In genomic region chr4:99211606-99212005, GRCm38 (mm10) we compare ENCODE assay signal across 27 mouse cellular contexts. TPM values are rescaled to one million over a fixed set of nuclear protein-coding genes. Genes with fewer than 3 reads are reported as not detected.
DNase-seq lines count a peak whose midpoint lies in the region; ATAC-seq lines count a peak whose summit lies in the region.
"Had no signal": no experiment of that assay in that cellular context is flagged by ENCODE, and none has a peak within 500 bp of the region (broad histone marks: within the 10 kb centered on the region; RNA-seq: fewer than 3 reads in every experiment).

No protein-coding gene starts in this region.

- DNase-seq in heart, postnatal 36 days: no peak
- DNase-seq in 416B (ENCODE audit: low read depth): peak; percentile 40
- DNase-seq in limb, embryonic 10.5 days (ENCODE audit: low spot score): peak; percentile 12
- peak; percentile 44 for DNase-seq in lung, postnatal 25 days (ENCODE audit: low spot score)
- DNase-seq in right cerebral cortex, adult 2 months (ENCODE audit: low spot score in 2 of 2): no peak
- DNase-seq in ovary, adult 18-20 months (ENCODE audit: low spot score): no peak
- no peak for DNase-seq in adrenal gland, postnatal 10 days
- DNase-seq: adrenal gland, postnatal 36 days; cerebellum, adult 18-20 months; cerebellum, postnatal 14 days; forebrain, postnatal 0 days; kidney, adult 18-20 months; kidney, postnatal 4 days; left cerebral cortex, postnatal 4 days; right cerebral cortex, adult 18-20 months; right cerebral cortex, postnatal 4 days; thymus, adult 2 months; thymus, postnatal 36 days had no signal

- H3K36me3 ChIP-seq in heart, embryonic 14.5 days (ENCODE audit: control insufficient read depth, insufficient read depth, low read length): peaks cover 6% of the 10 kb centered on the region; the same call in 1 of the 2 replicates
- 0 out of 2 replicates have a peak, but pooled peaks cover 6% of the 10 kb centered on the region for H3K36me3 ChIP-seq in limb, embryonic 10.5 days
- H3K36me3 ChIP-seq: heart, embryonic 15.5 days had no signal

- no peak for ATAC-seq in heart, embryonic 14.5 days (ENCODE audit: insufficient number of reproducible peaks, insufficient read depth, low FRiP score, low read depth)
- ATAC-seq: forebrain, postnatal 0 days; midbrain, embryonic 16.5 days; Patski had no signal

- H3K9ac ChIP-seq in heart, embryonic 14.5 days (ENCODE audit: low read length): no peak overlapping the region
- H3K9ac ChIP-seq: forebrain, postnatal 0 days; heart, embryonic 15.5 days; hindbrain, embryonic 14.5 days; limb, embryonic 15.5 days; liver, embryonic 14.5 days had no signal

- H3K9me3 ChIP-seq in heart, embryonic 14.5 days (ENCODE audit: control insufficient read depth, low read length): no peaks in the 10 kb centered on the region
- no peaks in the 10 kb centered on the region for H3K9me3 ChIP-seq in limb, embryonic 10.5 days (replicated peaks)
- H3K9me3 ChIP-seq: heart, embryonic 15.5 days; limb, embryonic 15.5 days; midbrain, embryonic 10.5 days had no signal

- peaks cover 0 to under 1% of the 10 kb centered on the region in 2 experiments; a peak in 1 of 4 replicates for H3K4me1 ChIP-seq in heart, embryonic 14.5 days (ENCODE audit: control insufficient read depth in 2 of 2, insufficient read depth in 2 of 2, low read length in 2 of 2)
- no peaks in the 10 kb centered on the region for H3K4me1 ChIP-seq in limb, embryonic 10.5 days
- H3K4me1 ChIP-seq: limb, embryonic 15.5 days had no signal

- no peaks in the 10 kb centered on the region for H3K27me3 ChIP-seq in heart, embryonic 14.5 days (ENCODE audit: control insufficient read depth, insufficient read depth, low read length)
- H3K27me3 ChIP-seq in limb, embryonic 10.5 days (ENCODE audit: low read depth, poor library complexity, severe bottlenecking): no peaks in the 10 kb centered on the region
- H3K27me3 ChIP-seq: heart, embryonic 15.5 days; limb, embryonic 15.5 days; Patski had no signal

- no peak overlapping the region for H3K27ac ChIP-seq in heart, embryonic 14.5 days (replicated peaks in 1 of 2; ENCODE audit: control insufficient read depth in 1 of 2, insufficient read depth in 1 of 2, low read depth in 2 of 2, low read length in 2 of 2)
- no peak overlapping the region for H3K27ac ChIP-seq in limb, embryonic 10.5 days
- H3K27ac ChIP-seq: heart, embryonic 15.5 days; hindbrain, embryonic 14.5 days; limb, embryonic 15.5 days; liver, embryonic 14.5 days; midbrain, embryonic 10.5 days; stomach, postnatal 0 days had no signal

- intact Hi-C loops in heart, postnatal 36 days (cut with DNase I): no loop called here

- 0 out of 2 replicates have a peak overlapping the region, but pooled peaks have one; percentile 4 for H3K4me2 ChIP-seq in heart, embryonic 14.5 days (ENCODE audit: low read length)
- H3K4me2 ChIP-seq: heart, embryonic 15.5 days; hindbrain, embryonic 14.5 days; limb, embryonic 15.5 days had no signal

- 70% methylated on average over 8 of the region's 8 CpGs for WGBS in heart, embryonic 14.5 days
- 86% methylated on average over 8 of the region's 8 CpGs for WGBS in limb, embryonic 10.5 days

- no peak overlapping the region for H3K4me3 ChIP-seq in heart, embryonic 14.5 days (ENCODE audit: control insufficient read depth in 1 of 2, insufficient read depth in 1 of 2, low read depth in 1 of 2, low read length in 2 of 2)
- H3K4me3 ChIP-seq in limb, embryonic 10.5 days: no peak overlapping the region
- H3K4me3 ChIP-seq: heart, embryonic 15.5 days; limb, embryonic 15.5 days; midbrain, embryonic 10.5 days had no signal

RNA-seq across cellular contexts. Expression of gene Atg4c, which starts 17.9 kb away (rescaled TPM):
- 8.5 and 8.7 TPM in 2 replicates for polyA plus RNA-seq in heart, embryonic 14.5 days (2014; fragmentation: Nextera tagmentation; extraction: Ambion mirVana)
- total RNA-seq in heart, postnatal 36 days (2021): 1 to 10 TPM; 4.6 to 5.5 TPM
- 12.4 and 15.5 TPM in 2 replicates for polyA plus RNA-seq in limb, embryonic 10.5 days (2016; fragmentation: Nextera tagmentation; extraction: Ambion mirVana)
- 10 to 100 TPM; 11.6 to 12.8 TPM for total RNA-seq in adrenal gland, postnatal 10 days (2021)

Comparison
In these comparisons a context has a peak if more than half of its experiments do, and no peak if none do; other contexts are left out.
1. DNase-seq: peak in 416B (single experiment), limb, embryonic 10.5 days (single experiment) and lung, postnatal 25 days (single experiment); none in heart, postnatal 36 days (0 of 2), right cerebral cortex, adult 2 months (0 of 2), ovary, adult 18-20 months (single experiment) and adrenal gland, postnatal 10 days (single experiment).